Mouse (Mus musculus) neural tube, embryonic 14.5 days (tissue): Measurements from ENCODE around the gene Lrrc17. TPM values are rescaled to one million over a fixed set of nuclear protein-coding genes. Genes with fewer than 3 reads are reported as not detected.
"Not testable (repeated sequence)": the region's sequence is repeated elsewhere in the genome, so short reads cannot be mapped to it uniquely, and the experiment has no call there.

Source experiments
- ATAC-seq: fragments of 200-750 bp; cut with Nextera tagmentation; 2 replicates; pipeline ENCODE4 v1.8.0; 2017; ENCODE audit warnings: low read depth, mild to moderate bottlenecking, moderate TSS enrichment, moderate library complexity
- H3K27ac ChIP-seq: fragments of 300-500 bp; sonication (generic); 2 replicates; pipeline ENCODE4 v1.5.1; 2014; ENCODE audit warnings: low read depth, mild to moderate bottlenecking, control low read depth, low read length, moderate library complexity, mixed read lengths
- H3K27me3 ChIP-seq: fragments of 300-500 bp; sonication (generic); 2 replicates; pipeline ENCODE4 v1.6.1; 2014; ENCODE audit warnings: low read length; ENCODE audit not compliant: control insufficient read depth, insufficient read depth
- H3K36me3 ChIP-seq: fragments of 300-500 bp; sonication (generic); 2 replicates; pipeline ENCODE4 v1.6.1; 2014; ENCODE audit warnings: low read length, mixed read lengths; ENCODE audit not compliant: control insufficient read depth, insufficient read depth
- H3K4me1 ChIP-seq: fragments of 300-500 bp; sonication (generic); 2 replicates; pipeline ENCODE4 v1.6.1; 2014; ENCODE audit warnings: low read length; ENCODE audit not compliant: control insufficient read depth, insufficient read depth
- H3K4me2 ChIP-seq: fragments of 300-500 bp; sonication (generic); 2 replicates; pipeline ENCODE4 v1.6.1; 2014; ENCODE audit warnings: mild to moderate bottlenecking, low read depth, low read length, control low read depth
- H3K4me3 ChIP-seq: fragments of 300-500 bp; sonication (generic); 2 replicates; pipeline ENCODE4 v1.5.1; 2014; ENCODE audit warnings: low read depth, low read length, control low read depth, mixed read lengths
- H3K9ac ChIP-seq: fragments of 300-500 bp; sonication (generic); replicated peaks from 2 replicates; pipeline ENCODE4 v1.6.1; 2014; ENCODE audit warnings: low read depth, mild to moderate bottlenecking, control low read depth, low read length, mixed read lengths
- H3K9me3 ChIP-seq: fragments of 300-500 bp; sonication (generic); 2 replicates; pipeline ENCODE4 v1.6.1; 2016; ENCODE audit warnings: low read length; ENCODE audit not compliant: control insufficient read depth
- WGBS: fragments of 180-500 bp; shearing (Covaris S2); extraction: QIAGEN DNeasy Blood & Tissue Kit; methylation state at CpG from one replicate; pipeline ENCODE4 v1.1.7; 2014; 5-methylcytosine and 5-hydroxymethylcytosine counted together
- polyA plus RNA-seq: library from polyadenylated mRNA; unstranded; fragments of >200 nt; fragmentation: Nextera tagmentation; extraction: Ambion mirVana; gene quantifications from 2 replicates; pipeline ENCODE4 v1.2.1, GENCODE M21; 2014

Gene Lrrc17
- polyA plus RNA-seq, 1 experiment from 2014 or later = 0.95 TPM

DNA sequence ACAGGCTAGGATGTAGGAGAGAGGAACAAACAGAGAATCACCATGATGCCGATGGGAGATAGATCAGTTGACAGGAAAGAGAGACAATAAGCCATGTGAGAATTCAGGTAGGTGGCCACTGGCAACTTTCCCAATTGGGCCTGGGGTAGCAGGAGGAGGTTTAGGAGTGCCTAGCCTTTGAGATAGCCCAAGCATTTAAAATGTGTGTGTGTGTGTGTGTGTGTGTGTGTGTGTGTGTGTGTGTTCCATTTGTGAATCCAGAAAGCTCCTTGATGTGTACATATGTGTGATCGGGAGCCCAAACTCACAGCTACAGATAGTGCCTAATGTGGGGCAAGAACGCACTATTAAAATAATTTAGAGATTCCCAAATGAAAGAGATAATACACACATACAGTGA, 34.8 kb downstream of the Lrrc17 start:
- no peaks in the 10 kb centered on the region for H3K9me3 ChIP-seq
- H3K9ac ChIP-seq = no peak overlapping the region
- H3K27me3 ChIP-seq = no peaks in the 10 kb centered on the region
- H3K4me3 ChIP-seq = no peak overlapping the region
- ATAC-seq = no peak
- no peaks in the 10 kb centered on the region for H3K36me3 ChIP-seq
- H3K4me2 ChIP-seq = no peak overlapping the region
- H3K4me1 ChIP-seq = no peaks in the 10 kb centered on the region
- 94% methylated on average over 3 of the region's 3 CpGs for WGBS
- H3K27ac ChIP-seq = no peak overlapping the region

DNA sequence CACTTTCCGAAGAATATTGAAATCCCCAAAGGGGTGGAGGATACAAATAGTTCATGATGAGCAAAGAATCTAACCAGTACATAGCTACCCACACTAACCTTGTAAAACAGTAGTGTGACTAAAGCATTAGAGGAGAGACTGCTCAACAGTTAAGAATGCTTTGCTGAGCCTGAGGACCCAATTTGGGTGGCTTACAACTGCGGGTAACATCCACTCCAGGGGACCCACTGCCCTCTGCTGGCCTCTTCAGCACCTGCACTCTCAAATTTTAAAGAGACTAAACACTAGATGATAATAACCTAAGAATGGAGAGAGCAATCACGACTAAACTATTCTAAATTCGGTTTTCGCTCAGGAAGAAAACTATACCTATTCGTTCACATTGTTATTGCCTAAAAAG, 43.4 kb downstream of the Lrrc17 start:
- Histone ChIP-seq H3K4me3 (no peak overlapping the region), H3K27ac (no peak overlapping the region), H3K36me3 (no peaks in the 10 kb centered on the region), H3K27me3 (no peaks in the 10 kb centered on the region), H3K4me2 (no peak overlapping the region), H3K4me1 (no peaks in the 10 kb centered on the region), H3K9ac (no peak overlapping the region), H3K9me3 (no peaks in the 10 kb centered on the region)
- no peak for ATAC-seq
- WGBS = 54% methylated on average over 6 of the region's 6 CpGs

DNA sequence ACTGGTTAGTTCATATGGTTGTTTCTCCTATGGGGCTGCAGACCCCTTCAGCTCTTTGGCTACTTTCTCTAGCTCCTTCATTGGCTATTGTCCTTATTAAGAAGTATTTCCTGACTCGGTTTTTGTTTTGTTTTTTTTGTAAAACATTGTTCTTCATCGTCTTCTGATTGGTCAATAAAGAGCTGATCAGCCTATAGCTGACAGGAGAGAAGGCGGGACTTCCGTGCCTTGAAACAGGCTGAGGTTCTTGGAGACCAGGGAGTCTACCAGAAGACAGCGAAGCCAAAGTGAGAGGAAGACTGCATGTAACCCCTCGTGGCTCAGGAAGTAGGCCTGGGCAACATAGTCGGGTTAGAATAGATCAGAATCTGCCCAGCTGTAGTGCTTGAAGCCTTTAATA, 44.3 kb downstream of the Lrrc17 start:
- Histone ChIP-seq H3K27ac (no peak overlapping the region), H3K4me1 (no peaks in the 10 kb centered on the region), H3K9ac (no peak overlapping the region), H3K36me3 (no peaks in the 10 kb centered on the region), H3K9me3 (no peaks in the 10 kb centered on the region), H3K27me3 (no peaks in the 10 kb centered on the region), H3K4me3 (no peak overlapping the region), H3K4me2 (no peak overlapping the region)
- 78% methylated on average over 7 of the region's 7 CpGs for WGBS
- no peak for ATAC-seq

DNA sequence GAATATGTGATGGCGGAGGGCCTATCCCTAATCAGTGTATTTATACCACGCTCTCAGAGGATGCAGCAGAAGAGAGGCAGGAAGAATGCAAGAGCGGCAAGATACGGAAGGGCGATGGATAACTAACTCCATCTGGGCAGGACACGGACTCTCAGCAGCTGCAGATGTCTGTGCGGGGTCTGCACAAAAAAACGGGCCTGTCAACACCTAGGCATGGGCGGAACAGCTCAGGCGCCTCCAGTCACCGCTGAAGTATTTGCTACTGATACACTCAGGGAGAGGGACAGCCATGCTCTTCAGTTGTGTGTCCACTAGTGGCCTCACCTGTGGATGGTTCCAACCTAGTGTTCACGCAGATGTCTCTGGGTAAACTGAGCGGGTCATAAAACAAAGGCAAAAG, 44.9 kb downstream of the Lrrc17 start:
- Histone ChIP-seq H3K4me3 (no peak overlapping the region), H3K9ac (no peak overlapping the region), H3K9me3 (no peaks in the 10 kb centered on the region), H3K36me3 (no peaks in the 10 kb centered on the region), H3K4me1 (no peaks in the 10 kb centered on the region), H3K4me2 (no peak overlapping the region), H3K27me3 (no peaks in the 10 kb centered on the region), H3K27ac (no peak overlapping the region)
- ATAC-seq = no peak
- 90% methylated on average over 13 of the region's 13 CpGs for WGBS

DNA sequence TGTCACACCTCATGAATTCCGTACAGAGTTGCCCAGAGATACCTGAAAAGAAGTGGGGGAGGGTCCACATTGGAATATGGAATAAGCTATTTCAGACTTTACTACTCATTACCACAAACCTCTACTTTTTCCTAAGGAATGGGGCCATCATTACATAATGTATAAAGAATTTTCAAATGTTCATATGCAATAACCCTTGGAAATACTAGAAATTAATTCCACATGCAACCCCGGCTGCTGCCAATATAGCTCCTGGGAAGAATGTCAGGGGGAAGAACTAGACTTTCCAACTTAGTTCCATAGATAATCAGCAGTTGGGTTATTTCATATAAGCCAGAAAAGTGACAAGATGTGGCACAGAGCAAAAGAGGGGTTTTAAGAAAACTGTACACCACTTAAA, 48.7 kb downstream of the Lrrc17 start:
- WGBS = 93% methylated on average over 2 of the region's 2 CpGs
- Histone ChIP-seq H3K4me1 (no peaks in the 10 kb centered on the region), H3K36me3 (no peaks in the 10 kb centered on the region), H3K9ac (no peak overlapping the region), H3K4me3 (no peak overlapping the region), H3K4me2 (no peak overlapping the region), H3K9me3 (no peaks in the 10 kb centered on the region), H3K27ac (no peak overlapping the region), H3K27me3 (no peaks in the 10 kb centered on the region)
- ATAC-seq = no peak

DNA sequence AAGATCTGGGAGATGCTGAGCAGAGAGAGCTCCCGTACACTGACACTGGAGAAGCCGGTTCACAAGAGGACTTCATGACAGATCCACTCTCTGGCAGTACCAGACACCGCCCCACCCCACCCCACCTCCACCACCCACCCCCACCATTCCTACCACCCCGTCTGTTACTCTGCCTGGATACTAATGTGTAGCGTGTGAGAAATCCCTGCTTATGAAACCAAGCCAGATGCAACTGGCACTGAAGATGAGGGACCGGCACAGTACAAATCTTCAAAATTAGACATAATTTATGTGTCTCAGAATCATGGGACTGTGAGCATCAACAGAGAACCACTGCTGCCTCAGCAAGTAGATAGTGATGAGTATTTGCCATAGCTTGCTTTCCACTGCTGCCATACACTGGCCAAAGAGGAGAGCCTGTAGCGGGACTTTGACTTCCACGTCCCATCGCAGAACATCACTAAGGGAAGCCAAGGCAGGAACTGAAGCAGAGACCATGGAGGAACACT, 49.9 kb downstream of the Lrrc17 start:
- Histone ChIP-seq H3K4me3 (no peak overlapping the region), H3K36me3 (no peaks in the 10 kb centered on the region), H3K4me2 (no peak overlapping the region), H3K9ac (no peak overlapping the region), H3K4me1 (no peaks in the 10 kb centered on the region), H3K9me3 (no peaks in the 10 kb centered on the region), H3K27ac (no peak overlapping the region), H3K27me3 (no peaks in the 10 kb centered on the region)
- ATAC-seq = no peak
- WGBS = 94% methylated on average over 9 of the region's 9 CpGs

DNA sequence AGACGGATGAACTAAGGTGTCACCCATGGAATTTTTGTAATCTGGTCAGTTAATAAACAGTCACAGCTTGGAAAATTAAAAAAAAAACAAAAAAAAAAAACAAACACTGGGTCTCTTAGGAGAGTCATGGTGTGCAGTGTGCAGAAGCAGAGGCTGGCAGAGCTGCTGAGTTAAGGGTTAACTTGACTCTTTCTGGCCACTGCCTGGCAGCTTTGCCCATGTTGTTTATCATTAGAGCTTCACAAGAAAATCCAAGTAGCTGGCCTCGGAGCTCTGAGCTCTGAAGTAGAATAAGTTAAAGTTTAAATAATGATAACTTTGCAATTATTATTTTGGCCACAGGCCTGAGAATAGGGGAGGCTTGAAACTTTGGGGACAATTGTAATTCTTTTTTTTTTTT, 56.2 kb downstream of the Lrrc17 start:
- ATAC-seq = not testable (repeated sequence)
- WGBS = 85% methylated on average over 2 of the region's 2 CpGs

DNA sequence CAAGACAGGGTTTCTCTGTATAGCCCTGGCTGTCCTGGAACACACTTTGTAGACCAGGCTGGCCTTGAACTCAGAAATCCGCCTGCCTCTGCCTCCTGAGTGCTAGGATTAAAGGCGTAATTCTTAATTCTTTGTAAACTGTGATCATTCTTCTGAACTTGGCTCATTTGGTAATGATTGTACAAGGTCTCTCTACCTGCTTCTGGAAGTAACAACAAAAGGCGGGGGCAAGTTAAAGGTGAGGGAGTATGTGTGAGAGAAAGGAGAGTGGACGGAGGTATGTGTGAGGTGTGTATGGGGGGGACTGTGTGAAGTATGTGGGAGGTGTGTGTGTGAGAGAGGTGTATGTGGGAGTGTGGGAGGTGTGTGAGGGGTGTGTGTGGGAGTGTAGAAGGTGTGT, 56.6 kb downstream of the Lrrc17 start:
- 97% methylated on average over 4 of the region's 4 CpGs for WGBS
- no peaks in the 10 kb centered on the region for H3K4me1 ChIP-seq
- H3K4me3 ChIP-seq = no peak overlapping the region
- H3K36me3 ChIP-seq = no peaks in the 10 kb centered on the region
- H3K27ac ChIP-seq = no peak overlapping the region
- no peak overlapping the region for H3K9ac ChIP-seq
- H3K4me2 ChIP-seq = no peak overlapping the region
- no peaks in the 10 kb centered on the region for H3K9me3 ChIP-seq
- ATAC-seq = no peak
- H3K27me3 ChIP-seq = no peaks in the 10 kb centered on the region

More for the DNA sequence above, 56.2 kb downstream of the Lrrc17 start:
- not testable (repeated sequence) for H3K4me2 ChIP-seq, H3K4me3 ChIP-seq, H3K4me1 ChIP-seq, H3K27ac ChIP-seq, H3K36me3 ChIP-seq, H3K9ac ChIP-seq, H3K9me3 ChIP-seq, H3K27me3 ChIP-seq

DNA sequence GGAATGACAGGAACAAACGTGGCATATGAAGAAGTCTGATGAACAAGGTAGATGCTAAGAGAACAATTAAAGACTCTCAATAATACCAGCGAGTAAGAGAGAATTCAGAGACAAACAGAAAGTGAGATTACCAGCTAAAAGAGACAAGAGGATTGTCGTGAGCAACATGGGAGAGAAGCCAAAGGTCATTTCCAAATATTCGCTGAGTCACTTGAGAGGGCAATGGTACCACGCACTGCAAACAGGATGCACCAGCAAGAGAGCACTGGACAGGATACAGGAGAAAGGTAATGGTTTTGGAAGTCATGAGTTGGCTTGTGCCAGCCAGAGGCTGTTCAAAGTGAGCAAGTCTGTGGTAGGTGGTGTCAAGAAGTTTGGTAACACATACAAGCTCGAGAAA, 62.6 kb downstream of the Lrrc17 start:
- no peaks in the 10 kb centered on the region for H3K36me3 ChIP-seq
- 78% methylated on average over 6 of the region's 6 CpGs for WGBS

More for the DNA sequence above, 62.6 kb downstream of the Lrrc17 start:
- H3K4me1 ChIP-seq = no peaks in the 10 kb centered on the region
- no peak overlapping the region for H3K4me3 ChIP-seq
- no peak overlapping the region for H3K27ac ChIP-seq
- ATAC-seq = no peak
- H3K9me3 ChIP-seq = no peaks in the 10 kb centered on the region
- no peaks in the 10 kb centered on the region for H3K27me3 ChIP-seq
- H3K9ac ChIP-seq = no peak overlapping the region
- H3K4me2 ChIP-seq = no peak overlapping the region
